Mouse (Mus musculus) liver, embryonic 11.5 days (tissue): ENCODE results near the gene Ier3. TPM values are rescaled to one million over a fixed set of nuclear protein-coding genes. Genes with fewer than 3 reads are reported as not detected.
A peak's percentile ranks its signal among the peaks of the same experiment; 100 is the strongest.

Experiments used
- ATAC-seq: fragments of 200-750 bp; cut with Nextera tagmentation; replicated peaks from 2 replicates; pipeline ENCODE4 v1.8.0; 2017; ENCODE audit warnings: moderate number of reproducible peaks, mild to moderate bottlenecking, moderate TSS enrichment, moderate library complexity; ENCODE audit not compliant: low FRiP score
- DNase-seq: peaks from one replicate; pipeline ENCODE4 v3.0.0-alpha.2; 2017; ENCODE audit warnings: low spot score
- H3K27ac ChIP-seq: fragments of 300-500 bp; sonication (generic); 2 replicates; pipeline ENCODE4 v1.5.1; 2014; ENCODE audit warnings: mild to moderate bottlenecking, low read depth, low read length, control low read depth
- H3K27me3 ChIP-seq: fragments of 300-500 bp; sonication (generic); replicated peaks from 2 replicates; pipeline ENCODE4 v1.6.1; 2014; ENCODE audit warnings: low read length, mixed read lengths; ENCODE audit not compliant: control insufficient read depth, insufficient read depth
- H3K36me3 ChIP-seq: fragments of 300-500 bp; sonication (generic); 2 replicates; pipeline ENCODE4 v1.6.1; 2014; ENCODE audit warnings: mild to moderate bottlenecking, low read length, moderate library complexity, mixed read lengths; ENCODE audit not compliant: control insufficient read depth, insufficient read depth
- H3K4me1 ChIP-seq: fragments of 300-500 bp; sonication (generic); replicated peaks from 2 replicates; pipeline ENCODE4 v1.6.1; 2014; ENCODE audit warnings: low read length, mixed read lengths; ENCODE audit not compliant: control insufficient read depth, insufficient read depth
- H3K4me2 ChIP-seq: fragments of 300-500 bp; sonication (generic); 2 replicates; pipeline ENCODE4 v1.6.1; 2014; ENCODE audit warnings: mild to moderate bottlenecking, control low read depth, moderate library complexity
- H3K4me3 ChIP-seq: fragments of 300-500 bp; sonication (generic); 2 replicates; pipeline ENCODE4 v1.5.1; 2014; ENCODE audit warnings: low read depth, low read length, control low read depth
- H3K9ac ChIP-seq: fragments of 300-500 bp; sonication (generic); 2 replicates; pipeline ENCODE4 v1.6.1; 2014; ENCODE audit warnings: low read depth, low read length, control low read depth
- H3K9me3 ChIP-seq: fragments of 300-500 bp; sonication (generic); 2 replicates; pipeline ENCODE4 v1.6.1; 2016; ENCODE audit warnings: low read length, inconsistent platforms, mixed read lengths; ENCODE audit not compliant: control insufficient read depth
- WGBS: fragments of 180-500 bp; shearing (Covaris S2); extraction: QIAGEN DNeasy Blood & Tissue Kit; methylation state at CpG from one replicate; pipeline ENCODE4 v1.1.7; 2014; 5-methylcytosine and 5-hydroxymethylcytosine counted together
- polyA plus RNA-seq: library from polyadenylated mRNA; unstranded; fragments of >200 nt; fragmentation: Nextera tagmentation; extraction: Ambion mirVana; gene quantifications from 2 replicates; pipeline ENCODE4 v1.2.1, GENCODE M21; 2014

Ier3 gene
- polyA plus RNA-seq = 9.4 and 9.9 TPM in 2 replicates

- H3K36me3 ChIP-seq = peaks cover 7% of the 10 kb centered on the region
- under 1% methylated on average over 62 of the region's 62 CpGs for WGBS
- H3K4me3 ChIP-seq = peak within 1 kb of the TSS; percentile 79
- ATAC-seq = peak; percentile 42
- H3K27ac ChIP-seq = peak within 1 kb of the TSS; percentile 97
- 0 out of 2 replicates have a peak, but pooled peaks cover 4% of the 10 kb centered on the region for H3K27me3 ChIP-seq
- DNase-seq = peak; percentile 85
- peak within 1 kb of the TSS; percentile 100 for H3K4me2 ChIP-seq
- peak within 1 kb of the TSS; percentile 83 for H3K9ac ChIP-seq
- no peaks in the 10 kb centered on the region for H3K9me3 ChIP-seq
- peaks cover 32% of the 10 kb centered on the region for H3K4me1 ChIP-seq
These were observed at the start of gene Ier3 for GRCm38 (mm10) chr17:35821439-35822430. Gene Ier3, plus strand, starts transcription at chr17:35821684.

GRCm38 (mm10) chr17:35776811-35777609, 44.5 kb upstream of the Ier3 start:
- H3K36me3 ChIP-seq = no peaks in the 10 kb centered on the region

GRCm38 (mm10) chr17:35778965-35779364, 42.5 kb upstream of the Ier3 start:
- no peak for ATAC-seq
- no peaks in the 10 kb centered on the region for H3K27me3 ChIP-seq
- WGBS = 45% methylated on average over 6 of the region's 6 CpGs
- H3K36me3 ChIP-seq = no peaks in the 10 kb centered on the region
- H3K4me1 ChIP-seq = peaks cover 19% of the 10 kb centered on the region
- no peak overlapping the region for H3K27ac ChIP-seq
- H3K9me3 ChIP-seq = no peaks in the 10 kb centered on the region
- H3K4me3 ChIP-seq = no peak overlapping the region
- no peak overlapping the region for H3K4me2 ChIP-seq
- H3K9ac ChIP-seq = no peak overlapping the region
- no peak for DNase-seq

More at GRCm38 (mm10) chr17:35776811-35777609, 44.5 kb upstream of the Ier3 start:
- Histone ChIP-seq H3K4me2 (no peak overlapping the region; the same call in 1 of the 2 replicates), H3K9ac (no peak overlapping the region), H3K9me3 (no peaks in the 10 kb centered on the region), H3K27ac (no peak overlapping the region), H3K4me3 (no peak overlapping the region), H3K27me3 (no peaks in the 10 kb centered on the region), H3K4me1 (peaks cover 15% of the 10 kb centered on the region)
- WGBS = 38% methylated on average over 13 of the region's 13 CpGs
- no peak for ATAC-seq
- DNase-seq = peak; percentile 46

GRCm38 (mm10) chr17:35779466-35780205, 41.8 kb upstream of the Ier3 start:
- no peaks in the 10 kb centered on the region for H3K27me3 ChIP-seq
- no peaks in the 10 kb centered on the region for H3K9me3 ChIP-seq
- H3K4me1 ChIP-seq = peaks cover 19% of the 10 kb centered on the region
- no peak overlapping the region for H3K4me3 ChIP-seq
- no peak overlapping the region for H3K27ac ChIP-seq
- H3K36me3 ChIP-seq = no peaks in the 10 kb centered on the region
- no peak for ATAC-seq
- DNase-seq = no peak
- no peak overlapping the region for H3K4me2 ChIP-seq
- H3K9ac ChIP-seq = no peak overlapping the region
- 56% methylated on average over 10 of the region's 10 CpGs for WGBS

GRCm38 (mm10) chr17:35780362-35780761, 41.1 kb upstream of the Ier3 start:
- Histone ChIP-seq H3K27ac (no peak overlapping the region), H3K4me1 (peaks cover 19% of the 10 kb centered on the region), H3K9me3 (no peaks in the 10 kb centered on the region), H3K27me3 (no peaks in the 10 kb centered on the region), H3K4me3 (no peak overlapping the region), H3K4me2 (no peak overlapping the region), H3K36me3 (no peaks in the 10 kb centered on the region), H3K9ac (no peak overlapping the region)
- WGBS = 60% methylated on average over 7 of the region's 7 CpGs
- ATAC-seq (no peak), DNase-seq (no peak)

- Histone ChIP-seq H3K36me3 (no peaks in the 10 kb centered on the region), H3K4me1 (peaks cover 11% of the 10 kb centered on the region; the same call in 1 of the 2 replicates), H3K27ac (no peak overlapping the region), H3K4me3 (no peak overlapping the region), H3K4me2 (no peak overlapping the region), H3K9ac (no peak overlapping the region), H3K9me3 (no peaks in the 10 kb centered on the region), H3K27me3 (no peaks in the 10 kb centered on the region)
- DNase-seq (no peak), ATAC-seq (no peak)
- 67% methylated on average over 2 of the region's 2 CpGs for WGBS
These were observed 39.1 kb upstream of the Ier3 start for GRCm38 (mm10) chr17:35782398-35782797.

- no peaks in the 10 kb centered on the region for H3K9me3 ChIP-seq
- H3K4me3 ChIP-seq = no peak overlapping the region
- H3K4me1 ChIP-seq = peaks cover 9% of the 10 kb centered on the region; the same call in 1 of the 2 replicates
- H3K27ac ChIP-seq = no peak overlapping the region
- ATAC-seq (no peak), DNase-seq (no peak)
- H3K27me3 ChIP-seq = no peaks in the 10 kb centered on the region
- no peaks in the 10 kb centered on the region for H3K36me3 ChIP-seq
- H3K4me2 ChIP-seq = no peak overlapping the region
- 87% methylated on average over 5 of the region's 5 CpGs for WGBS
- no peak overlapping the region for H3K9ac ChIP-seq
These were observed 38.6 kb upstream of the Ier3 start for GRCm38 (mm10) chr17:35782924-35783323.

- Histone ChIP-seq H3K9ac (no peak overlapping the region), H3K4me2 (no peak overlapping the region), H3K36me3 (no peaks in the 10 kb centered on the region), H3K27ac (no peak overlapping the region), H3K9me3 (no peaks in the 10 kb centered on the region), H3K4me3 (no peak overlapping the region), H3K4me1 (peaks cover 9% of the 10 kb centered on the region; the same call in 1 of the 2 replicates), H3K27me3 (no peaks in the 10 kb centered on the region)
- DNase-seq (no peak), ATAC-seq (peak; percentile 75)
- 60% methylated on average over 6 of the region's 6 CpGs for WGBS
These were observed 37.5 kb upstream of the Ier3 start for GRCm38 (mm10) chr17:35783944-35784343.
